Mouse (Mus musculus): ENCODE data around the gene Ppp3cb.

Gene Ppp3cb

GRCm38 (mm10) chr14:20546415-20546814, at the start of gene Ppp3cb:
TSS of gene Ppp3cb (minus strand) at chr14:20546573.
- no peak for DNase-seq

- no peak for DNase-seq
Observed at GRCm38 (mm10) chr14:20595781-20596180, 49.4 kb upstream of the Ppp3cb start.

GRCm38 (mm10) chr14:20587458-20587857, 41.1 kb upstream of the Ppp3cb start:
- DNase-seq: no peak

- DNase-seq: no peak
Observed at GRCm38 (mm10) chr14:20578822-20579407, 32.5 kb upstream of the Ppp3cb start.

GRCm38 (mm10) chr14:20576179-20576578, 29.8 kb upstream of the Ppp3cb start:
- peak; percentile 49 for DNase-seq

GRCm38 (mm10) chr14:20573196-20573595, 26.8 kb upstream of the Ppp3cb start:
- peak; percentile 22 for DNase-seq

GRCm38 (mm10) chr14:20565256-20566021, 19.1 kb upstream of the Ppp3cb start:
- DNase-seq: no peak

GRCm38 (mm10) chr14:20564692-20565091, 18.3 kb upstream of the Ppp3cb start:
- no peak for DNase-seq

GRCm38 (mm10) chr14:20561897-20562296, 15.5 kb upstream of the Ppp3cb start:
- DNase-seq: no peak

- DNase-seq: peak; percentile 30
Observed at GRCm38 (mm10) chr14:20550136-20550535, 3.8 kb upstream of the Ppp3cb start.

- peak; percentile 92 for DNase-seq
Observed at GRCm38 (mm10) chr14:20545529-20546331, 643 bp downstream of the Ppp3cb start.

- no peak for DNase-seq
Observed at GRCm38 (mm10) chr14:20544467-20545411, 1.6 kb downstream of the Ppp3cb start.

- DNase-seq: no peak
Observed at GRCm38 (mm10) chr14:20529643-20530042, 16.7 kb downstream of the Ppp3cb start.

- DNase-seq: no peak
Observed at GRCm38 (mm10) chr14:20520179-20520578, 26.2 kb downstream of the Ppp3cb start.

GRCm38 (mm10) chr14:20508424-20508823, 37.9 kb downstream of the Ppp3cb start:
- no peak for DNase-seq

GRCm38 (mm10) chr14:20502966-20503365, 43.4 kb downstream of the Ppp3cb start:
- no peak for DNase-seq

GRCm38 (mm10) chr14:20499982-20500381, 46.4 kb downstream of the Ppp3cb start:
- no peak for DNase-seq

GRCm38 (mm10) chr14:20496603-20497002, 49.8 kb downstream of the Ppp3cb start, which contains the start of gene Mss51:
TSS of gene Mss51 (minus strand) at chr14:20496901.
- DNase-seq: no peak

GRCm38 (mm10) chr14:20486031-20486430, 60.3 kb downstream of the Ppp3cb start:
- DNase-seq: no peak

- DNase-seq: no peak
Observed at GRCm38 (mm10) chr14:20482051-20482751, 64.2 kb downstream of the Ppp3cb start.

- DNase-seq: peak; percentile 14
Observed at GRCm38 (mm10) chr14:20481211-20481610, 65.2 kb downstream of the Ppp3cb start.

- no peak for DNase-seq
Observed at GRCm38 (mm10) chr14:20480195-20480579, 66.2 kb downstream of the Ppp3cb start.

Measured in kidney, adult 11 months (tissue).